Mouse (Mus musculus) liver, embryonic 14.5 days (tissue): ENCODE results near the gene Adh7.

Experiments
- CTCF ChIP-seq: IDR thresholded peaks from 2 replicates; pipeline ENCODE4 v1.5.1; 2016; ENCODE audit warnings: antibody characterized with exemption, low read depth, control low read depth
- EP300 ChIP-seq: IDR thresholded peaks from 2 replicates; pipeline ENCODE4 v1.6.1; 2016; ENCODE audit warnings: antibody characterized with exemption, low read depth

DNA sequence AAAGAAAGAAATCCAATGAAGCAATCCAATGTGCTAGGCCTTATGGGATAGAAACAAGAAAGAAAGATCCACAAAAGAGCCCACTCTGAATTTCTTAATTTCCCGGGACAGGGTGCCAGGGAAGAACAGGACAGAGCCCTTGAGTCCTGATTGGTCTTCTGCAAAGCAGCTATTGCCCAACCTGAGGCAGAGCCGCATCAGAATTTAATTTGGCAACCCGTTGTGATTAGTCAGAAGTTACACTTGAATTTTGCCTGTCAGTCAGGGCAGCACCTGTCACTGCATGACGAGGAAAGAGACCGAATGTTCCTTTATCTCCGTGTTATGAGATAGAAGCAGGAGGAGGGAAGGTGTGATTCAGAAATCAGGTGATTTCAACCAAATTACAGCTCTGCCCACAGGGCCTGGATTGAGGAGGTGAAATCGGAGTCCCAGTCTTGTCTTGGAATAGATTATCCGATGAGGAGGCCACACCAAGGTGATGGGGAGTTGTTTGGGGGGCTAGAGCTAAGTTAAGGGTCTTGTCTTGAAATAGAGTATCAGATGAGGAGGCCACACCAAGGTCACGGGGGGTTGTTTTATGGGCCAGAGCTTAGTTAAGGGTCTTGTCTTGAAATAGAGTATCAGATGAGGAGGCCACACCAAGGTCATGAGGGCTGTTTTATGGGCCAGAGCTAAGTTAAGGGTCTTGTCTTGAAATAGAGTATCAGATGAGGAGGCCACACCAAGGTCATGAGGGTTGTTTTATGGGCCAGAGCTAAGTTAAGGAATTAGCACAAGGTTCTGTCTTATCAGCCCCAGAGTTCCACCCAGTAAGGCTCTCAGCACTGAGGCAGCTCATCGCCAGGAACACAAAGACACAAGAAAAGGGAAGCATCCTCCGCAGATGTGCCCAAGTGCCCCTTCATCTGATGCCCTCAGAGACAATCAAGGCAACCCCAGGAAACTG lies 43.4 kb downstream of the Adh7 start, which contains the start of gene Adh1:
- no peak for TF ChIP-seq CTCF
- TF ChIP-seq EP300 = no peak
